Mouse (Mus musculus) fat pad, adult 2 months (tissue): ENCODE data around the gene Bicra.

Experiments
- DNase-seq: peaks from one replicate; pipeline ENCODE4 v3.0.0-alpha.2; 2011; ENCODE audit warnings: low read depth, low spot score; ENCODE audit errors: extremely low read depth

The Bicra gene

GRCm38 (mm10) chr7:16048675-16049575 is 1.2 kb upstream of the Bicra start:
- no peak for DNase-seq

GRCm38 (mm10) chr7:16048164-16048564 is 443 bp upstream of the Bicra start:
- DNase-seq: peak; percentile 90

- DNase-seq: no peak
Observed at GRCm38 (mm10) chr7:16046481-16047337, 1.0 kb downstream of the Bicra start.

GRCm38 (mm10) chr7:16046101-16046480 is 1.6 kb downstream of the Bicra start:
- DNase-seq: no peak

GRCm38 (mm10) chr7:16045538-16045937 is 2.2 kb downstream of the Bicra start:
- DNase-seq: no peak

GRCm38 (mm10) chr7:16044531-16044930 is 3.2 kb downstream of the Bicra start:
- no peak for DNase-seq

- DNase-seq: no peak
Observed at GRCm38 (mm10) chr7:16043861-16044435, 3.8 kb downstream of the Bicra start.

GRCm38 (mm10) chr7:16042850-16043775 is 4.6 kb downstream of the Bicra start:
- DNase-seq: no peak

- no peak for DNase-seq
Observed at GRCm38 (mm10) chr7:16041208-16041607, 6.5 kb downstream of the Bicra start.

- no peak for DNase-seq
Observed at GRCm38 (mm10) chr7:16039363-16039762, 8.4 kb downstream of the Bicra start.

GRCm38 (mm10) chr7:16036972-16037371 is 10.7 kb downstream of the Bicra start:
- no peak for DNase-seq

- DNase-seq: no peak
Observed at GRCm38 (mm10) chr7:16033580-16034461, 13.9 kb downstream of the Bicra start.

GRCm38 (mm10) chr7:16033059-16033458 is 14.7 kb downstream of the Bicra start:
- no peak for DNase-seq

GRCm38 (mm10) chr7:16031072-16031471 is 16.6 kb downstream of the Bicra start:
- no peak for DNase-seq

- DNase-seq: peak; percentile 83
Observed at GRCm38 (mm10) chr7:16028102-16028927, 19.4 kb downstream of the Bicra start.

GRCm38 (mm10) chr7:16024603-16025222 is 23.0 kb downstream of the Bicra start:
- no peak for DNase-seq

- DNase-seq: no peak
Observed at GRCm38 (mm10) chr7:16019256-16020094, 28.2 kb downstream of the Bicra start.
